Mouse (Mus musculus): ENCODE results near the gene Vmac. TPM values are rescaled to one million over a fixed set of nuclear protein-coding genes. Genes with fewer than 3 reads are reported as not detected.

Gene Vmac
- total RNA-seq, 2 experiments from 2014 or later: 0.38 to 8.3 TPM

DNA sequence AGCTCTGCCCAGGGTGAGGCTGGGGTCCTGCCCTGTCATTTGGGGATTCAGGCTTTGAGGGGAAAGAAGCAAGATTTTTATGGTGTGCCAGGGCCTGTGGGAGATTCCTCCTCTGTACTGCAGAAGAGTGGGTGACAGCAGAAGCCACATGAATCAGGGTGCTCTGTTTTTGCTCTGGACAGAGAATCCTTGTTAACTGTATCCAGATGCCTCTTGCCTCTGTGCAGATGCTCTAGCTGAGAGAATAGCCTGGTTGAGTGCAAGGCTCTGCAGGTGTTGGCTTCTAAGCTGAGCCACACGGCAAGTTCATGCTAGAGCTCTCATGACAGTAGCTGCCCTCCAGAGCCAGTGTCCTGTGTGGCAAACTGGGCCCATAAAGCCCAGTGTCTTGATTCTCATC lies 24.4 kb downstream of the Vmac start:
- no peak for ATAC-seq (replicated peaks; ENCODE audit: low FRiP score, poor library complexity, severe bottlenecking)

DNA sequence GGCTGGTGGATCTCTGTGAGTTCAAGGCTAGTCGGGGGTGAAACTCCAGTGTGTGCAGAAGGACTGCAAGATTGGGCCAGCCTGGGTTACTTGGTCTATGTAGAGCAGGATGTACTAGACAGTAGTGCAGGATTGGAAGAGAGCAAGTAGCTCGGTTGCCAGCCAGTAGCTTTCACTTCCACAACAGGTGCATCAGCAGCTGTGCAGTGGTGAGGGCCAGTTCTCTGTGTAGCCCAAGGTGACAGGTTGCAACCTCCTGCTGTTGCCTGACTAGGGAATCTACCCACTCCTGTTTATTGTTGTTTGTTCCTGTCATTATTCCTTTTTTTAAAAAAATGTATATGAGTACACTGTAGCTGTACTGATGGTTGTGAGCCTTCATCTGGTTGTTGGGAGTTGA lies 29.1 kb downstream of the Vmac start:
- no peak for ATAC-seq (replicated peaks; ENCODE audit: low FRiP score, poor library complexity, severe bottlenecking)

DNA sequence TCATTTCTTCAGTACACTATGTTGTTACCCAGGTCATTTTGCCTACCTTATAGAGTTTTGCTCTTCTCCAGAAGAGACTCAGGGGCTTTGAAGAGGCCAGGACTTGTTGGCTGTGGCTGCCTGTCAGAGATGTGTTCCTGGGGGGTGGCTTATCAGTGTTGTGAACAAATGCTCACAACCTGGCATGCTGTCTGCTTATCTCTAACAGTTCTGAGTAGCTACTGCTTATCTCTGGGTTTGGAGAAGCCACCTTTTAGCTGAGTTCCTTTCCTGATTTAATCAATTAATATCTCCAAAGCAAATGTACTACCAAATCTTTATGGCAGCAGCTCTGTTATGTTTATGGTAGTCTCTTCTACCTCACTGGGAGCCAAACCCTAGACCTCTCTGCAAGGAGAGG lies 29.8 kb downstream of the Vmac start:
- peak; percentile 36; the same call in 1 of the 2 replicates for ATAC-seq (replicated peaks; ENCODE audit: low FRiP score, poor library complexity, severe bottlenecking)

DNA sequence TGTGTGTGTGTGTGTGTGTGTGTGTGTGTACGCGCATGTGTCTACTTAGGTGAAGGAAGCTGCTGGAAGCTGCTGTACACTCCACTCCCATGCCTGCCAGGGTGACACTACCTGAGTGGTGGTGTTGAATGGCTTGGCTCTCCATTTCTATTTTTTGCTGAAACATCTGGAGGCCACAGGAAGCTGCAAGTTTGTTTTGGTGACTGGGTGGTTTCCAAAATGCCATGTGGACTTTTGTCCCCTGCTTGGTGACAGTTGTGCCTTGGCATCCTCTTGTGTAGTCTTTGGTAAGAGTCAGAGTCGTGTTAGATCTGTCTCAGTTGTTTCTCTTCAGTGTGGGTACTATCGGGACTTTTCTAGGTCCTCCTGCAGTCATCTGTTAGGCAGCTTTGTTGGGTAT lies 31.0 kb downstream of the Vmac start:
- ATAC-seq (replicated peaks; ENCODE audit: low FRiP score, poor library complexity, severe bottlenecking): no peak

DNA sequence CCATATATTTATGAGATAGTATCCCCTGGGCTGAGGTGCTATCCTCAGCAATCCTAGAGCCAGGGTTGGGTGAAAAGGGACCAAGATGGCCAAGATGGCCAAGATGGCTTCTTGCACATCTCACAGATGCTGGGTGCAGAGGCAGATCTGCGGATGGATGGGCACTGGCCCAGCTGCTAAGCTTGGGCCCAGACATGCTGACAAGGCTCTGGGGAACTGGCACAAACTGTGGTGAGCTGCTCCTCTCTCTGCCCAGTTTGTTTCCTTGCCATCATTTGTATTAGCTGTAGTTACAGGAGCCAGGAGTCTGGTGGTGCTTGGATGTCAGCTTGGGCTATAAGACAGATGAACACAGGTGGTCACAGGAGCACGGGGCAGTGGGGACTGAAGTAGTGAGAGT lies 33.2 kb downstream of the Vmac start:
- no peak for ATAC-seq (replicated peaks; ENCODE audit: low FRiP score, poor library complexity, severe bottlenecking)

DNA sequence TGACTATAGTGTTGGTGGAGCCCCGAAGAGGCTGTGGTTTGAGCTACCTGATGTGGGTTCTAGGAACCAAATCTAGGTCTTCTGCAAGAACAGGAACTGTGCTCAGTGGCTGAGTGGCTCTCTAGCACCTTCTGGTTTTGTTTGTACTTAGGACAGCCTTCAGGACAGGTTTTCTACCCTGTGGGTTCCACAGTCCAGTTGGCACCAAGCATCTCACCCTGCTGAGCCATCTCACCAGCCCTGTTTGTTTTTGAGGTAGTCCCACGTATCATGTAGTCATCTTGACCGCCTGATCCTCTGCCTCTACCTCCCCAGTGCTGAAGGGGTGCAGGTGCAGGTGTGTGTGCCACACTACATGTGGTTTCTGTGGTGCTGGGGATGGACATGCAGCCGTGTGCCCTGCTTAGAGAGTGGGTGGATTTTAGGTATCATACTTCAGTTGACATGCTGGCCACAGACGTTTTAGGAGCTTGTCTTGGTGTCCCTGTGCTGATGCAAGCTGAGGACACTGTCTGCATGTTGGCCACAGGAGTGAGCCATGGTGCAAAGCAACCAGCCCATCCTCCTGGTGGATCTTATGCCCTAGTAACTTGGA lies 34.2 kb downstream of the Vmac start:
- ATAC-seq (replicated peaks; ENCODE audit: low FRiP score, poor library complexity, severe bottlenecking): no peak

DNA sequence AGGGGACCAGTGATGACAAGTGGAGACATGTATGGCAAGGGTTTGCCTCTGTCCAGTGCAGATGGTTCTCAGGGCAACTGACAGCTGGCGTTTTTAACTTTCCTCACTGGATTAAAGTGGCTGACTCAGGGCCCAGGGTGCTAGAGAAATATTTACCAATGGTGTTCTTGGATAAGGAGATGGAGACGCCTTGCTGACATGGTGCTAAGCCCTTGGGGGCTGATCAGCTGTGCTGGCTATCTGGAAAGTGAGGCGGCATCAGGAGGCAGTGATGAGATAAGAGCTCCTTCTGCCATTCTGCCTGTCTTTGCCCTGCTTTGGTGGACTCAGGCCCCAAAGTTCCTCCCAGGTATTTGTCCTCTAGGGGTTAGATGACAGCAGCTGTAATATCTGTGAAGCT lies 34.9 kb downstream of the Vmac start:
- ATAC-seq (replicated peaks; ENCODE audit: low FRiP score, poor library complexity, severe bottlenecking): 0 out of 2 replicates have a peak, but pooled peaks have one; percentile 38

DNA sequence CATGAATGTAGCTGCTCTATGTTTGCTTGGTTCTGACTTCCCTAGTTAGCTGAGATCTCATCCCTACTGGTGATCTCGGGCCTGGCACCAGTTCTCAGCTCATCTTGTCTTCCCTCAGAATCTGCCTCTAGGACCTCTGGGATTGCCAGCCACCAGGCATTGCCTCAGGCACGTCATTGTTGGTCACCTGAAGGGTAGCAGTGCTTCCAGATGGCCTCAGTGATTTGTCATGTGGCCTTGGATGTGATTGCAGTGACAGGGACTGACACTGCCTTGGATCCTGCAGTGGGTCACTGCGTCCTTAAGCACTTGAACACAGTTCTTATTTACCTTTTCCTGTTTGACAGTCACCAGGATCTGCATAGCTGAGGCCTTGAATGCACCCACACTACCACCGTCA lies 36.0 kb downstream of the Vmac start:
- ATAC-seq (replicated peaks; ENCODE audit: low FRiP score, poor library complexity, severe bottlenecking): no peak

DNA sequence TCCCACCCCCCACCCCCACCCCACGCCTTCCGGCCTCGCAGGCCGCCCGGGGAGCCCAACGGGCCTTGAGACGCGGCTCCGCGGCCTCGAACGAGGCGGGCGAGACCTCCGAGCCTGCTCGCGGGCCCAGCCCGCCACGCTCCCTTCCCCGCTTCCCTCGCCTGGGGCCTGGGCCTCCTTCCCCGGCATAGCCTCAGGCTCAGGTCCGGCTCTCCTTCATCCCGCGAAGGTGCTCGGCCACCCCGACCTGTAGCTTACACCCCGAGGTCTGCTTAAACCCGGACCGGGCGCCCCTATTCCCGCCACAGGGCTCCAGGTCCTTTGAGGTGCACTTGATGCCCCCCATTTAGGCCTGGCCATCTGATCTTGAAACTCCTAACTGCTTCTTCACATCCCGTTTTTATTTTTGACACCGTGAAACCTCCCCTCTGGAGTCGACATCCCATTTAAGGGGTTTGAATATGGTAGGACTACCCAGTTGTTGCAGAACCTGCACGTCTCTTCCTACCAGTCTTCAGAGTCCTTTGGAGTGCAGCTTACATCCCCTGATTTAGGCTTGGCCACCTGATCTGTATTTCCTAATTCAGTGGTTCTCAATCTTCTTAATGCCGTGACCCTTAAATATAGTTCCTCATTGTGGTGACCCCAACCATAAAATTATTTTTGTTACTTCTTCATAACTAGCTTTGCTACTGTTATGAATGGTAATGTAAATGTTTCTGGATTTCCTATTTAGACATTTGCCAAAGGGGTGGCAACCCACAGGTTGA lies 44.0 kb downstream of the Vmac start:
- no peak for ATAC-seq (replicated peaks; ENCODE audit: low FRiP score, poor library complexity, severe bottlenecking)

DNA sequence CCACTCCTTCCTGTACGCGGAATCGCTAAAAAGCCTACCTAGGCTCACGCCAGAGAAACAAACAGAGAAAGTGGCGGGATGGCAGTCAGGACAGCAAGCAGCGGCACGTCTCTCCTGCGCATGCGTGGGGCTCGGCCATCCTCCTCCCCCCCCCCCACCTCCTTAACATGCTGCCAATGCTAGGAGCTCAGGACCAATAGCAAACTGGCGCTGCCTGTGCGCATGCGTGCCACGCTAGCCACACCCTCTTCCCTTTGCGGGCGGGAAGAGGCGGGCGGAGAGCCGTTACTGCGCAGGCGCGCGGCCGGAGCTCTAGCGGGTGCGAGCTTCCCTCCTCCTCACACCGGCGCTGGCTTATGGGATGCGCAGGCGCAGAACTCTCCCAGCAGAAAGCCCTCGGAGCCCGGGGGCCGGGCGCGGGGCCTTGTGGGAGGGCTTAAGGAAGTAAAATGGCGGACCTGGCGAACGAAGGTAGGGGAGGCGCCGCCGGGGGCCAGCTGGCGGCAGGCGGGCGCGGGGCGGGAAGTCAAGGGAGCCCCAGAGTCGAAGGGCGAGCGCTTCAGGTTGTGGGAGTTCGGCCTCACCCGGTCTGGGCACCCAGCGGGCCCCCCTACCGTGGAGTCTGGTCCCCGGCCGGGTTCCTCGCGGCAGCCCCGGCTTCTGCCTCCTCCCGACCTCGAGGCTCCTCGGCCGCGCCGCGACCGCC lies 44.7 kb downstream of the Vmac start, which contains the start of gene Ranbp3:
Gene Ranbp3, plus strand, starts transcription at position 354 of the 706 bp plus-strand sequence.
- ATAC-seq (replicated peaks; ENCODE audit: low FRiP score, poor library complexity, severe bottlenecking): peak; percentile 89

DNA sequence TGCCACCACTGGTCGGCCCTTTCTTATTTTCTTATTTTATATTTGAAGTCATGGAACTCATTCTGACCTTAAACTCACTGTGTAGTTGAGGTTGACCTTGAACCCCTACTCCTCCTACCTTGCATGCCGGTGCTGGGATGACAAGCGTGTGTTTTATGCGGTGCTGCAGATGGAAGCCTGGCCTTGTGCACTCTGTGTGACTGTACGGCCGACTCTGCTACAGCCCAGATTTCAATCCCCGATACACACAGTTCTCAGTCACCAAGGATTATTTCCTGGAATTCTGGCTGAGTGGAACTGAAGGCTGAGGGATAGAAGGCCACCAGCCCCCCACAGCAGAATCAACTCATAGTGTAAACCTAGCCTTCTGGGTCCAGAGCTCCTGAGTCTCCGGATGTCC lies 48.1 kb downstream of the Vmac start:
- no peak for ATAC-seq (replicated peaks; ENCODE audit: low FRiP score, poor library complexity, severe bottlenecking)

DNA sequence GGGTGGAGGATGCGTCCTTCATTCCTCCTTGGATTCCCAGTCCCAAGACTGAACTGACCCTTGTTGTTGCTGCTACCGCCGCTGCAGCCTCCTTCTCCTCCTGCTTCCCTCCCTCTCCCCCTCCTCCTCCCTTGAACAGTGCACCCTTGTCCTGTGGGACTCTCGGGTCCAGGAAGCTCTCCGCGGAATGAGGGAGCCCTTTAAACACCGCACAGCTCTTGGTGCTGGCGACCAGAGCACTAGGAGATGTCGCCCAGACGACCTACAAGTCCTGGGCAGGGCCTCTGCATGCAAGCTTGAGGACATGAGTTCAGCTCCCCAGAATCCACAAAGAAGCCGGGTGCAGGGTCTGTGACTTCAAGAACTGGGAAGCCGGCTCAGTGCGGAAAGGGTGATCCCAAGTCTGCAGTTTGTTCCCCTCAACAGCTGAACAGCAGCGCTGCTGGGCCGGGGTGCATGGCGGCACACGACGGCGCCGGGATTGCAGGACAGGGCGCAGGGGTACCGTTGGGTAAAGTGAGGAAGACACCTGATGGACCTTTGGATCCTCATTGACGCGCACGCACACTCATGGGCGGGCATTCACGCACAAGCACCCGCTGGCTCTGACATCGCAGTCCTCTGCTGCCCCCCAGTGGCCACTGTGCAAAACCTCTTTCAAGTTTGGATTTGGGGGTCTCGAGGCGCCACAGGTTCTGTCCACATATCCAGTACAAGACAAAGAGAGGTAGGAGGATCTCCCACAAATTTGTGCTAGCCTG lies 49.3 kb downstream of the Vmac start:
- peak; percentile 44 for ATAC-seq (replicated peaks; ENCODE audit: low FRiP score, poor library complexity, severe bottlenecking)

DNA sequence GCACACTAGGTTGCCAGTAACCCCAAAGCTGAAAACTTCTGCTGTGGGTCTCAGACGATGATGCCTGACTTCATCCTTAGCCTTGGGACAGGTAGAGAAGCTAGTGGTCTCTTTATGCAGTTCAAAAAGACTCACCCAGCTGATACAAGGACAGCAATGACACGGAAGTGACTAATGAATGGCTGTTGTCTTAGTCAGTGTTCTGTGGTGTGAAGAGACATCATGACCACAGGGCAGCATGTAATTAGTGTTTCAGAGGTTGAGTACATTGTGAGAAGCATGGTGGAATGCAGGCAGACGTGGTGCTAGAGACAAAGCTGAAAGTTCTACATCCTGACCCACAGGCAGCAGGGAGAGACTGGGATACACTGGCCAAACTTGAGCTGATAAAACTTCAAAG lies 50.2 kb downstream of the Vmac start:
- no peak for ATAC-seq (replicated peaks; ENCODE audit: low FRiP score, poor library complexity, severe bottlenecking)

DNA sequence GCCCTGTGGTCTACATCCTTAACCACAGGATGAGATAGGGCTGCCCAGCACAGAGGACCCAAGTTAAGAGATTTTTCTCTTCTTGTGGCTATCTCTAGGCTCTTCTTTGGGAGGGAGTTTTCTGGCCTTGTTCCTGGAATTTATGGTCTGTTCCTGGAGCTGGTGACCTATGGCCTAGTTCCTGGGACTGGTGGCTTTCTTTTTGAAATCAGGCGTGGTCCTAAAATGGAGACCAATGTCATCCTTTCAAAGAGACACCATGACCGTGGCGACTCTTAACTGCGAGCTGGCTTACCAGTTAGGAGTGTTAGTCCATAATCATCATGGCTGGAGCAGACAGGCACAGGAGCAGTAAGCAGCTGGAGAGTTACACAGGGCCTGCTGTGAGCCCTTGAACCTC lies 51.4 kb downstream of the Vmac start:
- ATAC-seq (replicated peaks; ENCODE audit: low FRiP score, poor library complexity, severe bottlenecking): no peak

DNA sequence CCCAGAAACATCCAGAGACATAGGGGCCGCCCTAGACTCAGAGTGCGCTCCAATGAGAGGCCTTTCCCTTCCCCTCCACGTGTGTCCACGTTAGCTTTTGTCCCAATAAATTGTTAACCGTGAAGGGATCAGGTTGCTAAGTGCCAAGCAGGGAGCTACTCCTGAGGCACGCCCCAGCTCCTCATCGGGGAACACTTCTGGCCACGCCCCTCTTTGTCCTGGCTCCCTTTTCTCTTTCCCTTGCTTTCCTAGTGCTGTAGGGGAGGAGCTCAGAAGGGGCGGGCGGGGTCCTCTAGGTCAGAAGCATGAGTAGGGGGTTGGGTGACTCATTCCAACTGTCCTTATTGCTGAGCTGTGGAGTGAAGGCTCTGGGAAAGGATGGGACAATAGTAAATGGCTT lies 53.5 kb downstream of the Vmac start:
- ATAC-seq (replicated peaks; ENCODE audit: low FRiP score, poor library complexity, severe bottlenecking): no peak

Other genes with a start within 250 kb of the Vmac start
- gene Ptprs, start 241.5 kb downstream of the Vmac start, total RNA-seq (2015; ENCODE audit: low replicate concordance): 4.8 and 7.3 TPM in 2 replicates
- gene Ptprs, start 241.5 kb downstream of the Vmac start, total RNA-seq (2017; ENCODE audit: low replicate concordance): 2.0 and 8.1 TPM in 2 replicates
- not detected in 2 replicates for gene Znrf4, start 205.6 kb downstream of the Vmac start, total RNA-seq (2015; ENCODE audit: low replicate concordance)
- gene Znrf4, start 205.6 kb downstream of the Vmac start, total RNA-seq (2017; ENCODE audit: low replicate concordance): not detected in 2 replicates
- 1.5 and 2.5 TPM in 2 replicates for gene Gm20219, start 163.6 kb downstream of the Vmac start, total RNA-seq (2015; ENCODE audit: low replicate concordance)
- gene Gm20219, start 163.6 kb downstream of the Vmac start, total RNA-seq (2017; ENCODE audit: low replicate concordance): 0.84 and 1.5 TPM in 2 replicates
- 71.9 and 87.0 TPM in 2 replicates for gene Safb2, start 133.4 kb downstream of the Vmac start, total RNA-seq (2015; ENCODE audit: low replicate concordance)
- gene Safb2, start 133.4 kb downstream of the Vmac start, total RNA-seq (2017; ENCODE audit: low replicate concordance): 316 and 354 TPM in 2 replicates
- 36.9 and 61.2 TPM in 2 replicates for gene Safb, start 133.2 kb downstream of the Vmac start, total RNA-seq (2015; ENCODE audit: low replicate concordance)
- 116 and 186 TPM in 2 replicates for gene Safb, start 133.2 kb downstream of the Vmac start, total RNA-seq (2017; ENCODE audit: low replicate concordance)
- 16.3 and 18.6 TPM in 2 replicates for gene 2410015M20Rik, start 108.3 kb downstream of the Vmac start, total RNA-seq (2015; ENCODE audit: low replicate concordance)
- gene 2410015M20Rik, start 108.3 kb downstream of the Vmac start, total RNA-seq (2017; ENCODE audit: low replicate concordance): 16.2 and 50.3 TPM in 2 replicates
- 298 and 319 TPM in 2 replicates for gene Rpl36, start 104.6 kb downstream of the Vmac start, total RNA-seq (2015; ENCODE audit: low replicate concordance)
- gene Rpl36, start 104.6 kb downstream of the Vmac start, total RNA-seq (2017; ENCODE audit: low replicate concordance): 323 TPM in 2 replicates
- 4.2 and 5.0 TPM in 2 replicates for gene Lonp1, start 91.1 kb downstream of the Vmac start, total RNA-seq (2015; ENCODE audit: low replicate concordance)
- gene Lonp1, start 91.1 kb downstream of the Vmac start, total RNA-seq (2017; ENCODE audit: low replicate concordance): 13.0 and 13.5 TPM in 2 replicates
- gene Catsperd, start 89.9 kb downstream of the Vmac start, total RNA-seq (2015; ENCODE audit: low replicate concordance): not detected in 2 replicates
- gene Catsperd, start 89.9 kb downstream of the Vmac start, total RNA-seq (2017; ENCODE audit: low replicate concordance): not detected in 2 replicates
- gene Ranbp3, start 44.7 kb downstream of the Vmac start, total RNA-seq (2015; ENCODE audit: low replicate concordance): 6.1 and 11.7 TPM in 2 replicates
- gene Ranbp3, start 44.7 kb downstream of the Vmac start, total RNA-seq (2017; ENCODE audit: low replicate concordance): 18.0 and 25.0 TPM in 2 replicates
- gene Ndufa11, start 255 bp downstream of the Vmac start, total RNA-seq (2015; ENCODE audit: low replicate concordance): 17.7 and 29.7 TPM in 2 replicates
- 21.3 and 29.1 TPM in 2 replicates for gene Ndufa11, start 255 bp downstream of the Vmac start, total RNA-seq (2017; ENCODE audit: low replicate concordance)
- gene Nrtn, start 39.5 kb upstream of the Vmac start, total RNA-seq (2015; ENCODE audit: low replicate concordance): not detected in 2 replicates
- gene Nrtn, start 39.5 kb upstream of the Vmac start, total RNA-seq (2017; ENCODE audit: low replicate concordance): 0.51 TPM in 1 of 2 replicates, not detected in the other
- gene Dus3l, start 46.7 kb upstream of the Vmac start, total RNA-seq (2015; ENCODE audit: low replicate concordance): 0.84 and 5.6 TPM in 2 replicates
- 5.4 and 5.9 TPM in 2 replicates for gene Dus3l, start 46.7 kb upstream of the Vmac start, total RNA-seq (2017; ENCODE audit: low replicate concordance)
- gene Prr22, start 52.2 kb upstream of the Vmac start, total RNA-seq (2015; ENCODE audit: low replicate concordance): not detected in 2 replicates
- not detected in 2 replicates for gene Prr22, start 52.2 kb upstream of the Vmac start, total RNA-seq (2017; ENCODE audit: low replicate concordance)
- 21.5 and 25.7 TPM in 2 replicates for gene Rfx2, start 113.0 kb upstream of the Vmac start, total RNA-seq (2015; ENCODE audit: low replicate concordance)
- gene Rfx2, start 113.0 kb upstream of the Vmac start, total RNA-seq (2017; ENCODE audit: low replicate concordance): 26.1 and 39.6 TPM in 2 replicates
- not detected in 2 replicates for gene Acsbg2, start 156.4 kb upstream of the Vmac start, total RNA-seq (2015; ENCODE audit: low replicate concordance)
- gene Acsbg2, start 156.4 kb upstream of the Vmac start, total RNA-seq (2017; ENCODE audit: low replicate concordance): not detected in 2 replicates
- not detected in 2 replicates for gene 1700061G19Rik, start 157.5 kb upstream of the Vmac start, total RNA-seq (2015; ENCODE audit: low replicate concordance)
- gene 1700061G19Rik, start 157.5 kb upstream of the Vmac start, total RNA-seq (2017; ENCODE audit: low replicate concordance): not detected in 2 replicates
- 2.1 and 4.4 TPM in 2 replicates for gene Mllt1, start 217.4 kb upstream of the Vmac start, total RNA-seq (2015; ENCODE audit: low replicate concordance)
- 1.3 and 3.5 TPM in 2 replicates for gene Mllt1, start 217.4 kb upstream of the Vmac start, total RNA-seq (2017; ENCODE audit: low replicate concordance)

Measured in erythroblast, adult 5-6 weeks (primary cell).